Mouse (Mus musculus): Measurements from ENCODE around the gene Hnf1b.
A peak's percentile ranks its signal among the peaks of the same experiment; 100 is the strongest.

The Hnf1b gene

DNA sequence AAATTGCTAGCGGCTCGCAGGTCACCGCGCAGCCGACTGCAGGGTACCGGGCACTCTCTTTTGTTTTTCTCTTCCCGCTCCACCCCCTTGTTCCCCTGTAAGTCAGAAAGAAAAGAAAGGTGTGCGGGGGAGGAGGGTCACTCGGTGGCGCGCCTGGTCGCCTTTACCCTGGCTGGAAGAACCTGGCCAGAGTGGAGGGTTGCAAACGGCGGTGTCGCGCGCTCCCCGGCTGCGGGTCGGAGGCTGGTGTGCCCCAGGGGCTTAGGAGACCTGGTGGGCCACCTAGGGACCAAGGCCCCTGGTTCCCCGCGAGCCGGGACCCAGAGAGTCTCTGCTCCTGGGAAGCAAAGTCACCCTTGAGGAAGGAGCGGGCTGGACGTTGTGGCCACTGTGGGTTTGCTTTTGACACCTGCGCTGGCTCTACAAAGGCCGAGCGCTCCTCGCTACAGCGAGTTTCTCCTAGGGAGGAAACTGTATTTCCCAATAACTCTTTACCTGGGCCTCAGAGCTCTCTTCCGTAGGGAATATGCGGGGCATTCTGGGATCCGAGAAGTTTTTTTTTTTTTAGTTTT, 3.4 kb downstream of the Hnf1b start:
- peak; percentile 5 for DNase-seq

DNA sequence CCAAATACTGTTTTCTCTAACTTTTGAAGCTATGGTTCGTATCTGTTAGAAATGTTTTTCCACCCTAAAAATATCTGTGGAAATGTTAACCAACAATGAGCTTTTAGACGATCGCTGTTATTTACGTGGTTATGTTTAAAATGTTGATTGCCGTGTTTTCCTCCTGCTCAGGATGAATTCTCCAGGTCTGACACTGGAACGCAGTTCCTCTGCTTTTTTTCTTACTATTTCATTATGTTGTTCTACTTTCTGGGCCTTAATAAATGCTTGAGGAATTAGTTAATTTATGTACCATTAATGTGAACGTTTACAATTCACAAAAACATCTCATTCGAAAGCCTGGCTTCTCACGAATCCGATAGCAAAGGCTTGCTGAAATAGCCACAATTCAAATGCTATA, 4.2 kb downstream of the Hnf1b start:
- DNase-seq, result peak; percentile 2

- no peak for DNase-seq
Observed at GRCm38 (mm10) chr11:83854707-83855106, 4.8 kb downstream of the Hnf1b start.

GRCm38 (mm10) chr11:83857256-83857655, 7.4 kb downstream of the Hnf1b start:
- DNase-seq, result no peak

DNA sequence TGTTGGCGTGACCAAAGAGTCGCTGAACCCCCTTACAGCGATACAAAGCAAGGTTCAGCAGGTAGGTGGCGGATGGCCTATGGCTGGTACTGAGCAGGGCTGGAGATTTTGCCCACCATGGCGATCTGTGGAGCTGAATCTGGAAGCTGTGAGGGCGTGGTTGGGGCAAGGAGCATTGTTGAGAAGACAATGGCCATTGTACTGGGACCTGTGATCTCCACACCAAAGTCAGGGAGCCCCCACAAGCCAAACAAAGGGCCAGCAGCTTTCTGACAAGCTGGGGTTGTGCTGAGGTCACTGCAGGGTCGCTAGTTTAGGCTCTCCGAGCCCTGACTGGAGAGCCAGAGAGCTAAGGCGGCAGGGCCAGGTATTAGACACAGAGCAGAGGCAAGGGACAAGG, 15.4 kb downstream of the Hnf1b start:
- no peak for DNase-seq

GRCm38 (mm10) chr11:83867571-83867970, 17.7 kb downstream of the Hnf1b start:
- no peak for DNase-seq

- DNase-seq, result no peak
Observed at GRCm38 (mm10) chr11:83869147-83869546, 19.3 kb downstream of the Hnf1b start.

- DNase-seq, result no peak
Observed at GRCm38 (mm10) chr11:83869686-83870085, 19.8 kb downstream of the Hnf1b start.

DNA sequence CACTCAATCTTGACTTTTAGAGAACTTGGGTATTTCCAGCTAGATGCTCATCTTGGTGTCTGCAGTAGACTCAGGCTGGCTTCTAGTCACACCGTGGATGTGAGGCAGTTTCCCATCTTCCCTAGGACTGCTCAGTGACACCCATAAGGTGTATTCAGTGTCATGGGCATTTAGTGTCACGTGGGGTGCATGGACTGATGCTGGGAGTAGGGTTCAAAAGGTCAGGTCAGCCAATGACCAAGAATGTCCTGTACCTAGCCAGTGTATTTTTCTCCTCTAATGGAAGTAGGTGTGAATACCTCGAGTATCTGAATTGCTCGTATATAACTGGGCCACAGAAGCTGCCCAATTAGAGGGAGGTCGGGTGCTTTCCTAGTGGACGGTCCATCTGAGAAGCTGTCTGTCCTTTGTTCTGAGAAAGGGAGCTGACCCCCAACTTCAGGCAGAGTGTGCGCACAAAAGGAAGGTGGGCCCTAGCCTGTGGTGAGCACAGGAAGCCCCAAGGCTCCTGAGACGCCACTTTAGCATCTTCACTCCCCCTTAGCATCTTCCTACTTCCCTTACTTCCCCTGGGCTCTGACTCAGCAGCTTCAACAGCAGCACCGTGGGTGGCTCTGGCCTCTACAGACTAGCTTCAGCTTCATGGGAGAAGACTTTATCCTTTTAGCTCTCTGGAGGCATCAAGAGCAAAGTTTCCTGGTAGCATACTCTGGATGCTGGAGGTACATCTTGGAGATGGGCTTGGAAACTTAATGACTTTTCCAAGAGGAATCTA, 22.1 kb downstream of the Hnf1b start:
- no peak for DNase-seq

DNA sequence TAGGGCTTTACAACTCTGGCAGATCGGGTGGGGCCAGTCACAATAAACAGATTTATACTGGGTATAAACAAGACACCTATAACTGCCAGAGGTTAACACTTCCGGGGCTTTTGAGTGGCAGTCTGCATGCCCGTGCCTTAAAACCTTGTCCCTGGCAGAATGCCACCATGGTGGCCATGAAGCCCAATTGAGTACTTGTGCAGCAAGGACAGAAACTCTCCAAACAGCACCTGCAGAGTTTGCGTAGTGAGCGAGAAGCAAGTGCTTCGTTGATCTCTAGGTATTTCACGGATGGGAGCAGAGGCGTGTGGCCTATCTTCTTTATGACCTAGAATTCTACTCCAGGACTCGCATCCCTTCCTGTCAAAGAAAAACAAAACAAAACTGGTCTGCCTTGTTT, 23.6 kb downstream of the Hnf1b start:
- DNase-seq, result no peak

DNA sequence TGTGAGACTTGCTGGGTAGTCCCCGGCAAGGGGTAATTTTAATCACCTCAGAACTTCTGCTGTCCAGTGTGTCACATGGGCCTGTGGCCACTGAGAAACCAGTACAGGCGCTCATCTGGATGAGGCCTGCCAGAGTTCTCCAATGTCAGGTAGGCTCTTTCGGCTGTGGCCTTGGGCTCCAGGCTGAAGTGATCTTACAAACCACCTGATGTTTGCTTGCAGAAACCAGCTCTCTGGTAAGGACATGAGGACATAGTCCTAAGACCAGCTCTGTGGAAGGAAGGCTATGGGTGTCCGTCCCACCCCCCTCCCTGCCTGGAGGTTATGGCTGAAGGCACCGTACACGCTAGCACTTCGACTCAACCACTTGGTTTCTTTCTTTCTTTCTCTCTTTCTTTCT, 26.8 kb downstream of the Hnf1b start:
- DNase-seq, result no peak

DNA sequence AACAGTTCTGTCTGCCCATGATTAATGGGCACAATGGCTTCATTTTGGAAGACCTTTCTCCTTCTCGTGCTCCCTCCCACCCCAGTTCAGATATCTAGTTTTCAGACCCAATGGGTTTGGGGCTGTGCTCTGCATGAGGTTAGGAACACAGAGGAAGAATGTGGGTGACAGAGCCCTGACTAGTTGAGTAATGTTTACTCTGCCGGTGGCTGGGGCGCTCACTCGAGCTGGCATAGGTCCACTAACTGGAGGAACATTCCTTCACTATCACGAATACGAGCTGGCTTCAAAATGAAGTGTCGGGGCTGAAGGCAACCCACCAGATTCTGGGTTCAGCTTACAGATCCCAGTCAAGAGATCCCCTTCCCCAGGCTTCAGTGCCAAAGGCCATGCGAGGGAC, 27.9 kb downstream of the Hnf1b start:
- no peak for DNase-seq

- no peak for DNase-seq
Observed at GRCm38 (mm10) chr11:83878417-83878952, 28.6 kb downstream of the Hnf1b start.

DNA sequence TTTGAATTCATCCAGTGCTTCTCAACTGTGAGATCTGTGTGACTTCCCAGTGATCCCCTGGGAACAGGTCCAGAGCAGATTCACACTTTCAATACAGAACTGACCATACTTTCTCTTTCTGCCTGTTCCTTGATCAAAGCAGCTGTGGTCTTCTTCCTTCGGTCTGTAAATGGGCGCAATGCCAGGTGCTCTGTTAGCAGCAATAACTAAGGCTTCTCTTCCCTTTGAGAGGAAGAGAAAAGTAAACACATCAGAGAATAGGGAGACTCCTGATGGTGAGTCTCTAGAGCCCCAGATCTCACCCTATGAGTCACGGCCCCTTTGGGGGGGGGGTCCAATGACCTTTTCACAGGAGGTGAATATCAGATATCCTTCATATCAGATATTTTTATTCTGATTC, 29.3 kb downstream of the Hnf1b start:
- no peak for DNase-seq

DNA sequence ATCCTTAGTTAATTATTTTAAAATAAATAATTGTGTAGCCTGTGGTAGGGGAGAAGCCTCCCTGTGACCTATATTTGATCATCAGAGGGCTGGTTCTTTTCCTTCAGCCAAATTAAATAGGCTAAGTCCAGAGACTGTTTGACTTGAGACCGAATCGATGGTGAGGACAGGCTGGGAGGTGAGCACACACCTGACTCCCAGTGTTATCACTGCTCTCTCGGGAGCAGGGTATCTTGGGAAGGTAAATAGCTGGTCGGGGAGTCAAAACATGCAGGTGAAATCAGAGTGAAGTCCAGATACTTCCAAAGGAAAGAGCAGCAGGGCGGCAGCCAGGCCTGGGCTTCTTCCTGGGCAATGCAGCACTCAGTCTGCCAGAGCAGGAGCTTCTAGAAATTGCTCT, 31.6 kb downstream of the Hnf1b start:
- DNase-seq, result no peak

DNA sequence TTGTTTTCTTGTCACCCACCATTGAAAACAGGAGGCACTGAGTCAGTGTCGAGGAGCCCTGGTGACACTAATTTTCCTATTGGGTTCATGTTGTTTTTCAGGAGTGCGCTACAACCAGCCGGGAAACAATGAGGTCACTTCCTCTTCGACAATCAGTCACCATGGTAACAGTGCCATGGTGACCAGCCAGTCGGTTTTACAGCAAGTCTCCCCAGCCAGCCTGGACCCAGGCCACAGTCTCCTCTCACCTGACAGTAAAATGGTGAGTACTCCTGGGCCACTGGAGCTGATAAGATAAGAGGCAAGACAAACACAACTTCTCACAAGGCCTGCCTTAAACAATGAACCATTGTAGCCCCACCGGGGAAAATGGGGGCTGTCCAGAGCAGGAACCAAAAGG, 32.7 kb downstream of the Hnf1b start:
- DNase-seq, result no peak

DNA sequence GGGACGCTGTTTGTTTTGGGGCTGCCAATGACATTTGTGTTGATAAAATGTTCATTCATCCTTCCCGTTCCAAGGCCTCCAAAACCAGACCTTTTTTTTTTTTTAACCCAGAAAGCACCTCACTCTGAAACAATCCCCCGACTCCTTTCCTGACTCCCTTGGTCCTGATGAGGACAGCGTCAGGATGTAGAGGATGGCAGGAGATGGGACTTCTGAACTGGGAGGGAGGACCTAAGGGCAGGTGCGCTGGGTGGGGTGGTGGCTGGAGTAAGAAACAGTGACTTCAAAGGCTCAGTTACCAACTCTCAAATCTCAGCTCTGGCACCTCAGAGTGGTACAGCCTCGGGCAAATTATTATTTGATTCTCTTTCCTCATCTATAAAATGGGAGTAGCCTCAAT, 33.2 kb downstream of the Hnf1b start:
- no peak for DNase-seq

DNA sequence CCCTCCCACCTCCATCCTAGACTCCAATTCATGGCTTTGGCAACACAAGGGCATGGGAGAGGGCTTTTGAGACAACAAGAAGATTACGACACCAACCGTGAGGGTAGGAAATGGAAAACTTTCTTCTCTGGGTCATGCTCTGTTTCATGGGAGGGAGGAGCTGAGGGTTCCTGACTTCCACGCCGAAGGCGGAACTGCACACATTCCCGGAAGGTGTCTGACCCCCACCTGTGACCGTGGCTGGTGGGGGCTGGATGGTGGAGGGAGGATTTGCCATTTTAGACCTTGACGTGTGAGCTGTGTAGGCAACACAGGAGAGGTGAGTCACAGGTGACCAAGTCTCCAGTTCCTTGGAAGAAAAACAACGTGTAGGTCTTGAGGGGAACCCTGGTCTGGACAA, 33.9 kb downstream of the Hnf1b start:
- DNase-seq, result no peak

DNA sequence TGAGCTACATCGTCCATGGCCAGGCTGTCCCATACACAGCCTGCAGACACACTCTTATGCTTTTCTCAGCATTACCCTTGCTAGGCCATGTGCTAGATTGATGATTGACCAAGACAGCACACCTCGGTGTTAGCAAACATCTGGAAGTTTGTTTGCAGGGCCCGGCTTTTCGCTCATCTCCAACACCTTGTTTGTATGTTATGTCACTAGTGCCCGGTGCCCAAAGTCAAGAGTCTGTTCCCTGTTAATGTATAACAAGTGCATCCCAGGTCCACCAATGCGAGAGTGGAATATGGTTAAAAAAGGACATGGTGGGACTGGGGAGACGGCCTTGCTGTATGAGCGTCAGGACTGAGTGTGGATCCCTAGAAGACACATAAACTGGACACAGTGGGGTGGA, 35.3 kb downstream of the Hnf1b start:
- DNase-seq, result no peak

DNA sequence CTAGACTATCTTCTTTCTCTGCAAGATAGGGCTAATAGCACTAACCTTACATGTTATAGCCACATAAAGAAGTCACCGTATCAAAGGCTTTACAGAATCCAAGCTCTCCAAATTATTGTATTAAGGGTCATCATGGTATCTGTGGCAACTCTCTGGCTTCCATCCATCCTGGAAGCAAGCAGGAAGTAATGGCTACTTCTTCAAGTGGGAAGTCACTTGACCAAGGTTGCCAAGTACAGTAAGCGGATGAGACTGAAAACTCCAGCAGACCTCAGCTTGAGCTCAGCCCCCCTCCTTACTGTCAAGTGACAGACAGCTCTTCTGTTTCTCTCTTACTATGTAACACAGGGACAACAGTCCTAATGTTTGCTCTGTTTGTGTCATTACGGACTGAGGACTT, 36.9 kb downstream of the Hnf1b start:
- DNase-seq, result no peak

DNA sequence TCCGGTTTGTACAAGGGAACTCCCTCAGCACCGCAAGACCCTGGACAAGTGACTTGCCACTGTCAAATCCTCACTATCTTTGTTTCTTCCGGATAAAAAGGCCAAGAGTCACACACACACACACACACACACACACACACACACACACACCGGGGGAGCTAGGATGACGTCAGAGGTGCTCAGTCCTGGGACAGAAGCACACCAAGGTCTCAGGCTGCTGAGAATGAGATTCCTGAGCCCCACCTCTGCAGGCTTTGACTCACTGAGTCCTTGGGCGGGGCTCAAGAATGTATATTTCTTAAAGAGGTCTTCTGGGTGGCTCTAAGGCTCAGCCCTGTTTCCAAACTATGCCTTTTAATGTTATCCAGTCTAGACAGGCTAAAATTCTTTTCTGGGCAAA, 41.5 kb downstream of the Hnf1b start:
- no peak for DNase-seq

GRCm38 (mm10) chr11:83893325-83893724, 43.5 kb downstream of the Hnf1b start:
- no peak for DNase-seq

DNA sequence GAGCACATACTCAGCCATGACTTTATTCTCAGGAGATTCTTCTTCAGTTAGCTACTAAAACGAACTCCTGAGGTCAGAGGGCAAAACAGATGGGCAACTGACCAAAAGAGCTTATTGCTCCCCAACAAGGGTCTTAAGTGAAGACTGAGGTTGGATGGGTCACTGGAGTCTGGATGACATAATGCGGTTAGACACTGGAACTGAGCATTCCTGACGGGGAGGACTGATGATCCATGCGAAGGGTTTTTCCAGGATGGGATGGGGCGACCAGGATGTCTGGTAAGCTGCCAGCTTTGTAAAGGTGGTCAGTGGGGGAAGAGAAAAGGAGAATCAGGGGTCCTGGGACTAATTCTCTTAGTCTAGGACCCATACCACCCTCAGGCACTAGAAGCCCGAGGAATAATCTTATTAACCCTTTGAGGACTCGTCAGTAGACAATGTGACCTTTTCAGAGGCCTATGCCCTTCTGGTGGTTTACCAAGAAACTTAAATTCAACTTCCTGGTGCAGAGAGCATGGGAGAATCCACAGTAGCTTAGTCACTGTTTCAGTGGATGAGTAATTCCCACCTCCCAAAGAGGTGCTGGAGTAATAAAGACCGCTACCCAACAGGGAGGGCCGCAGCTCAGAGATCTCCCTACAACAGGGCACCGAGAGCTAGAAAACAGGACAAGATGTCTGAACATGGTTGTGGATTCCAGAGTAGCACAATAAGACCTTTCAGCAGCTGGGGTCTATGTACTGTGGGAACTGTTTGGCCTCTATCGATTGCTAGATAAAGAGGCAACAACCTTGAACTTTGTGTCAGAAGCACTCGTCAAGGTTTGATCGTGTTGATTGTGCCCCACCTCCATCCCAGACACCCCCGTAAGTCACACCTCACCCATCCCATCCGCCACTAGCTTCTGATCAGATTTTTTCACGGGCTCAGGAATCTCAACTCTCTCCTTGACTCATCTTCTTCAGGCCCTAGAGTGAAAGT, 46.9 kb downstream of the Hnf1b start:
- DNase-seq, result no peak

DNA sequence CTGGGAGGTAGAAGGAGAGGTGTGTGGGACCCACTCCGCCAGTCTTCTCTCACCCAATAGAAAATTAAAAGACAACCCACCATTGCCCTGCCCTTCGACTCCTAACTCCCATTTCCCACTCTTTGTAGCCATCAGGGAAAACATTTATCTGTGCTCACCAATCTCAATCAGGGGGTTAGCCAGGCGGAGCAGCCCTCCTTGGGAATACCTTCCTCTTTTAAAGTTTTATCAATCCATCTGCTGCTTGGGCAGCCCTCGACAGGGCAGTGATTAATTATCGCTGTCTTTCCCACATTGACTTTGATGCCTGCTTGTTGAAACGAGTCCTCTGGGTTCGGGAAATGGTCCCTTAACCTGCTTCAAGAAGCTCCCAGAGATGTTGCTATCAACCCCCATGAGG, 47.7 kb downstream of the Hnf1b start:
- no peak for DNase-seq
